Mouse (Mus musculus) embryonic facial prominence, embryonic 11.5 days (tissue): ENCODE data around the gene Gm49394. TPM values are rescaled to one million over a fixed set of nuclear protein-coding genes. Genes with fewer than 3 reads are reported as not detected.
A peak's percentile ranks its signal among the peaks of the same experiment; 100 is the strongest.

ENCODE experiments used
- ATAC-seq: fragments of 200-750 bp; cut with Nextera tagmentation; replicated peaks from 2 replicates; pipeline ENCODE4 v1.8.0; 2017; ENCODE audit warnings: low read depth; ENCODE audit not compliant: insufficient number of reproducible peaks, low FRiP score, low TSS enrichment
- DNase-seq: peaks from one replicate; pipeline ENCODE4 v3.0.0-alpha.2; 2015; ENCODE audit warnings: low spot score
- H3K27ac ChIP-seq: fragments of 300-500 bp; sonication (generic); replicated peaks from 2 replicates; pipeline ENCODE4 v1.5.1; 2014; ENCODE audit warnings: mild to moderate bottlenecking, low read depth, low read length, control low read depth
- H3K27me3 ChIP-seq: fragments of 300-500 bp; sonication (generic); 2 replicates; pipeline ENCODE4 v1.6.1; 2014; ENCODE audit warnings: mild to moderate bottlenecking, low read length, moderate library complexity, mixed read lengths; ENCODE audit not compliant: control insufficient read depth, insufficient read depth
- H3K36me3 ChIP-seq: fragments of 300-500 bp; sonication (generic); replicated peaks from 2 replicates; pipeline ENCODE4 v1.6.1; 2014; ENCODE audit warnings: low read depth, mild to moderate bottlenecking, low read length, moderate library complexity, mixed read lengths; ENCODE audit not compliant: control insufficient read depth, insufficient read depth
- H3K4me1 ChIP-seq: fragments of 300-500 bp; sonication (generic); 2 replicates; pipeline ENCODE4 v1.6.1; 2014; ENCODE audit warnings: low read length, mixed read lengths; ENCODE audit not compliant: control insufficient read depth, insufficient read depth
- H3K4me2 ChIP-seq: fragments of 300-500 bp; sonication (generic); 2 replicates; pipeline ENCODE4 v1.6.1; 2014; ENCODE audit warnings: low read depth, mild to moderate bottlenecking, control low read depth, low read length, moderate library complexity
- H3K4me3 ChIP-seq: fragments of 300-500 bp; sonication (generic); 2 replicates; pipeline ENCODE4 v1.5.1; 2014; ENCODE audit warnings: low read depth, low read length, control low read depth
- H3K9ac ChIP-seq: fragments of 300-500 bp; sonication (generic); replicated peaks from 2 replicates; pipeline ENCODE4 v1.6.1; 2014; ENCODE audit warnings: mild to moderate bottlenecking, control low read depth, low read length
- H3K9me3 ChIP-seq: fragments of 300-500 bp; sonication (generic); replicated peaks from 2 replicates; pipeline ENCODE4 v1.6.1; 2016; ENCODE audit warnings: mild to moderate bottlenecking, low read length, inconsistent platforms, mixed read lengths; ENCODE audit not compliant: control insufficient read depth
- WGBS: fragments of 180-500 bp; shearing (Covaris S2); extraction: QIAGEN DNeasy Blood & Tissue Kit; methylation state at CpG from one replicate; pipeline ENCODE4 v1.1.7; 2014; 5-methylcytosine and 5-hydroxymethylcytosine counted together
- polyA plus RNA-seq: library from polyadenylated mRNA; unstranded; fragments of >200 nt; fragmentation: Nextera tagmentation; extraction: Ambion mirVana; gene quantifications from 2 replicates; pipeline ENCODE4 v1.2.1, GENCODE M21; 2014

Gene Gm49394
- polyA plus RNA-seq, 1 experiment from 2014 or later: 0.08 TPM

DNA sequence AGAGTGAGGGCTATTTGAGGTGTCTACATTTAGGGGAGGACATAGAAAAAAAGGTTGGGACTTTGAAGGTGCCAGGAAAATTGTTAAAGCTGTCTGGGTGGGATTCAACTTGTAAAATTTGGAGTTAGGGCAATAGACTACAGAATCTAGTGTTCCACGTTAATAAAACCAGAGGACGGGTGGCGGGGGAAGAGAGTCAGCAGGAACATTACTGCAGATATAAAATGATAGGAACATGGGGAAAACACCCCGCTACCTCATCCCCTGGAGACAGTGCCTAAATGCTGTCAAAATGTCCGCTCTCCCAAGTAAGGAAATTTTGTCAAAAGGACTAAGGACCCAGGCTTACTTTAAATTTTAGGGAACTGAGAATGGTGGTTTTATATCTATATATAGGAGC lies 6.6 kb downstream of the Gm49394 start:
- WGBS: 7% methylated on average over 5 of the region's 5 CpGs
- no peak overlapping the region for H3K27ac ChIP-seq
- no peak for DNase-seq
- 0 out of 2 replicates have a peak overlapping the region, but pooled peaks have one; percentile 5 for H3K4me3 ChIP-seq
- H3K36me3 ChIP-seq: no peaks in the 10 kb centered on the region
- peaks cover 59% of the 10 kb centered on the region for H3K27me3 ChIP-seq
- H3K4me2 ChIP-seq: 0 out of 2 replicates have a peak overlapping the region, but pooled peaks have one; percentile 1
- H3K4me1 ChIP-seq: peaks cover 2% of the 10 kb centered on the region; the same call in 1 of the 2 replicates
- H3K9ac ChIP-seq: peak overlapping the region; percentile 26; the same call in 1 of the 2 replicates
- no peak for ATAC-seq
- H3K9me3 ChIP-seq: no peaks in the 10 kb centered on the region

- H3K36me3 ChIP-seq: no peaks in the 10 kb centered on the region
- no peak overlapping the region for H3K27ac ChIP-seq
- ATAC-seq (no peak), DNase-seq (no peak)
- H3K9me3 ChIP-seq: no peaks in the 10 kb centered on the region
- H3K4me2 ChIP-seq: peak overlapping the region; percentile 76; the same call in 1 of the 2 replicates
- peaks cover 2% of the 10 kb centered on the region; the same call in 1 of the 2 replicates for H3K4me1 ChIP-seq
- peak overlapping the region; percentile 90 for H3K9ac ChIP-seq
- peaks cover 71% of the 10 kb centered on the region for H3K27me3 ChIP-seq
- H3K4me3 ChIP-seq: peak overlapping the region; percentile 62; the same call in 1 of the 2 replicates
Measured at GRCm38 (mm10) chr7:142661811-142662210, 7.9 kb downstream of the Gm49394 start.

- ATAC-seq: no peak
- Histone ChIP-seq H3K4me1 (peaks cover 2% of the 10 kb centered on the region; the same call in 1 of the 2 replicates), H3K9ac (peak overlapping the region; percentile 90), H3K36me3 (no peaks in the 10 kb centered on the region), H3K27ac (peak overlapping the region; percentile 87), H3K9me3 (no peaks in the 10 kb centered on the region), H3K4me3 (peak overlapping the region; percentile 62), H3K4me2 (peak overlapping the region; percentile 76), H3K27me3 (peaks cover 77% of the 10 kb centered on the region)
- no peak for DNase-seq
- under 1% methylated on average over 25 of the region's 25 CpGs for WGBS
Measured at GRCm38 (mm10) chr7:142661046-142661445, 8.7 kb downstream of the Gm49394 start.

GRCm38 (mm10) chr7:142660651-142660945 lies 9.1 kb downstream of the Gm49394 start:
- Histone ChIP-seq H3K9ac (peak overlapping the region; percentile 90), H3K4me3 (peak overlapping the region; percentile 62), H3K27me3 (peaks cover 77% of the 10 kb centered on the region), H3K4me2 (peak overlapping the region; percentile 76), H3K27ac (peak overlapping the region; percentile 87), H3K4me1 (peaks cover 2% of the 10 kb centered on the region; the same call in 1 of the 2 replicates), H3K36me3 (no peaks in the 10 kb centered on the region), H3K9me3 (no peaks in the 10 kb centered on the region)
- DNase-seq: peak; percentile 67
- WGBS: under 1% methylated on average over 29 of the region's 29 CpGs
- no peak for ATAC-seq

DNA sequence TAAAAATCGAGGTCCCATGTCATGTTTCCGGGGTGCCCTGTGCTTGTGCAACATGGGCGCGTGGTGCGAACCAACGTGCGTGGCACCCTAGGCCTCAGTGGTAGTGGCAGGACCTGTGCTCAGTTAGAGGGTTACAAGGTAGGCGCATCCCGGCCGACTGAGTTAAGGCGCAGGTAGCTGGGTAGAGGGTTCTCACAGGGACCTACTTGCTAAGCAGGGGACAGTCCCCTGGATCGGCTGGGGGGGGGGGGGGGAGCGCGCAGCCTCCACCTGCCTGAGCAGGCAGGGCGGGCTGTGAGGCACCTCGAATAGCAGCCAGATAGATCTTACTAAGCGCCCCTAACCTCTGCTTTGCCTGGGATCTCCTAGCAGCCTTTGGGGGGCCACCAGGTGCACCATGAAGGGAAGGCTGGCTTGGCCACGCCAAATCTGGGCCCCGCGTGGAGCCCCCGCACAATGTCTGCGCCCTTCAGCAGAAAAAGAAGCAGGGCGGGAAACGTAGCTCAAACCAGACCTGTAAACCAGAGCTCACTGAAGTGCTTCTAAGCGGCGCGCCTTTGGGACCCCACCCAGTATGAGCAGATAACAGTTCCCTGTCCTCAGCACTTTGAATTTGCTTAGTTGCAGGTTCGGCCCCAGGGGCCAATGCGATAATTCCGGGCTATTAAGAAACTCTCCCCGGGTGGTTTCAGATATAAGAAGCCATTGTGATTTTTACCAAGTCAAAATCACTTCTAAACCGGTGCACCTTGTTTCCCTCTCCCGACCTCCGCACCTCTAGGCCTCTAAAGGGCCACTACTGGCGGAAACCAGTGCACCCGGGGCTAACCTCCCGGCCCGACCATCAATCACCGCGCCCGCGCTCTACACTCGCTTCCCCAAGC lies 9.7 kb downstream of the Gm49394 start:
- Histone ChIP-seq H3K9me3 (no peaks in the 10 kb centered on the region), H3K27ac (peak overlapping the region; percentile 87), H3K4me3 (peak overlapping the region; percentile 62), H3K9ac (peak overlapping the region; percentile 90), H3K27me3 (peaks cover 76% of the 10 kb centered on the region), H3K4me1 (peaks cover 2% of the 10 kb centered on the region; the same call in 1 of the 2 replicates), H3K36me3 (no peaks in the 10 kb centered on the region), H3K4me2 (peak overlapping the region; percentile 76)
- no peak for DNase-seq
- ATAC-seq: no peak; the same call in 1 of the 2 replicates
- 1% methylated on average over 41 of the region's 43 CpGs for WGBS

GRCm38 (mm10) chr7:142659181-142659681 lies 10.5 kb downstream of the Gm49394 start:
- Histone ChIP-seq H3K9ac (peak overlapping the region; percentile 90), H3K27me3 (peaks cover 76% of the 10 kb centered on the region), H3K4me2 (peak overlapping the region; percentile 76), H3K4me1 (peaks cover 3% of the 10 kb centered on the region), H3K9me3 (no peaks in the 10 kb centered on the region), H3K36me3 (no peaks in the 10 kb centered on the region), H3K27ac (peak overlapping the region; percentile 87), H3K4me3 (peak overlapping the region; percentile 62)
- ATAC-seq (peak; percentile 51), DNase-seq (peak; percentile 79)
- under 1% methylated on average over 41 of the region's 70 CpGs for WGBS

DNA sequence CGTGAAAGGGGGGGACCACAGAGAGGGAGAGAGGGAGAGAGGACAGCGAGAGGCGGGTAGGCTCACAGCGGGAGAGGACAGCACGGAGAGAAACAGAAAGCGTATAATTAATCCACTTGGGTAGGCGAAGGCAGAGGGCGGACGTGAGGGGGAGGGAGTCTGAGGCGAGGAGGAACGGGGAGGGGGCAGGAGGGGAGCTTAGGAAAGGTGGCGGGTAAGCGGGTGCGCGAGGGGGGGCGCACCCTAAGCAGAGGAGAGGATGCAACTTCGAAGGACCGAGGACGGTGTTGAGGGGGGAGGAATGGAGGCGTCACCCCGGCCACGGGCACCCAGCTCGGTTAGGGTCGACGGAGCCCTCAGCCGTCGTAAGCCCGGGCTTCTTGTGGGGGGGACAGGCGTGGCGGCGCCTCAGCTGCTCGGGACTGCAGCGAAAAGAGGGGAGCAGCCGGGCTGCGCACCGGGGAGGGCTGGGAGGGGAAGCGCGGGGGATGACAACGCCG lies 11.0 kb downstream of the Gm49394 start:
- H3K27ac ChIP-seq: peak overlapping the region; percentile 87
- H3K36me3 ChIP-seq: no peaks in the 10 kb centered on the region
- H3K9me3 ChIP-seq: no peaks in the 10 kb centered on the region
- H3K4me2 ChIP-seq: peak overlapping the region; percentile 76
- ATAC-seq (peak; percentile 4; the same call in 1 of the 2 replicates), DNase-seq (no peak)
- under 1% methylated on average over 39 of the region's 40 CpGs for WGBS
- H3K9ac ChIP-seq: peak overlapping the region; percentile 90
- H3K4me3 ChIP-seq: peak overlapping the region; percentile 62
- H3K27me3 ChIP-seq: peaks cover 77% of the 10 kb centered on the region
- peaks cover 5% of the 10 kb centered on the region for H3K4me1 ChIP-seq
